Mouse (Mus musculus) duodenum, adult 2 months (tissue): ENCODE measurements around the gene Ndufb6. TPM values are rescaled to one million over a fixed set of nuclear protein-coding genes. Genes with fewer than 3 reads are reported as not detected.

ENCODE experiments used
- polyA plus RNA-seq: library from polyadenylated mRNA; depleted of rRNA; stranded (reverse); fragments of >200 nt; gene quantifications from 2 replicates; pipeline ENCODE4 v1.2.3, GENCODE M21; 2012; ENCODE audit warnings: low replicate concordance; rRNA removed

Ndufb6 gene
- 44.0 and 62.1 TPM in 2 replicates for polyA plus RNA-seq

GRCm38 (mm10) chr4:40279276-40279900 is at the start of gene Ndufb6:
TSS of gene Ndufb6 (minus strand) at chr4:40279421.

DNA sequence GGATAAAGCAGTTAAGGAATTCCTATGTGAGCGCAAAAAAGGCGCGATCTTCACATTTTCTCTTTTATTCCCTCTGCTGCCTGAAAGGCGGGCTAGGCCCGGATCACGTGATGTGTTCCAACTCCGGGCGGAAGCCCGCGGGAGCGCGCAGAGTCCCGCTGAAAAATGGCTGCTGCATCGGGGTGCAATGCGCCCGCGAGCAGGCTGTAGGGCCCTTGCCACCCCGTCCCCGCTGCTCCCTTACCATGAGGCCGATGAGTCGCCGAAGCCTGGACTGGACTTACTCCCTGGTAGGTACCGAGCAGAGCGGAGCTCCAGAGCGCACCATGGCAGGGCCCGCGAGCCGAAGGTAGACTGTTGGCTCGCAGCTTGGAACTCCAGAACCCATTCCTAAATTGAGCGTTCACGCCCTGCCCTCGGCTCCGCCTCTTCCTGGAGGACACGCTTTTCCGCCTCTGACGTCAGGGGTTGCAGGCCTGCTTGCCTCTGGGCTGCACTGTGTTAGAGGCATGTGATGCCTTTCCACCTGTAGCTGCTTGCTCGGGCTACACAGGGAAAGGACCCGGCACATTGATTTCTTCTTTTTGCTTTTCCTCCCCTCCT is 9.7 kb downstream of the Ndufb6 start, which contains the start of the genes Smim27 and Topors:
Smim27 (plus strand) TSS at position 150 of the 603 bp plus-strand sequence.
Topors (minus strand) TSS at position 421 of the 603 bp plus-strand sequence.

DNA sequence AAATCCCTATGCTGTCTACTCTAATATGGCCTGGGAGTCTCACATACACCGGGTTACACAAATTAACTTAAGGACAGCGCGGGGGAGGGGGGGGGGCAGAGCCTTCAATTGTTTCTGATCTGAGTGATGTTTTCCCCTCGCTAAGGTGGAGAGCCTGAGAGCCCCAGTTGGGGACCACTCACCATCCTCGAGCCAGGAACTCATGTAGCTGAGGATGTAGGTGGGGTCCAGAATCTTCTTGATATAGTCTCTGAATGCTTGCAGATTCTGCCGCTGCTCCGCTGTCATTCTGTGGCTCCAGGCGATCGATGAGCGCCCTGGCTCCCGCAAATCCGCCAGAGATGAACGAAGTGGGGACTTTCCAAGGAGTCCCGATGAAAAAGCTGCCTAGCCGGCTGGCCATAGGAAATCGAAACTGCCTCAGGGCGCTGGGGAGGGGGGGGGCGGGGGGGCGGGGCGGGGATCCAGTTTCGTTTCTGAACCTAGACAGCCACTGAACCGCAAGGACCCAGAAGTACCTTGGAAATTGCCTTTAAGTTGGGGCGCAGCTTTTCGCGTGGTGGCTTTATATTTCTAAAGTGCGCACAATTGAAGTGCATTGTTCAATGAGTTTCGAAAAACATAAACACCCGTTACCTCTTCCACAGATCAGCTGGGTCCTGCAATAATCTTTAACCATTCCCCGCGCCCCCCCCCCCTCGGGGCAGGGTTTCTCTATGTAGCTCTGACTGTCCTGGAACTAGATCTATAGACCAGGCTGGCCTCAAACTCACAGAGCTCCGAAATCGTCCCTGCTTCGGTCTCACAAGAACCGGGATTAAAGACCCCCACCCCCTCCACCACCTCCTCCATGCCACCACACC is 39.6 kb downstream of the Ndufb6 start, which contains the start of gene Ddx58:
Ddx58 (minus strand) TSS at position 420 of the 863 bp plus-strand sequence.

Other genes starting within 250 kb of the Ndufb6 start
- 35.2 and 57.0 TPM in 2 replicates for gene Aco1, start 136.3 kb downstream of the Ndufb6 start, polyA plus RNA-seq
- gene Ddx58, start 39.6 kb downstream of the Ndufb6 start, polyA plus RNA-seq: 6.9 and 12.8 TPM in 2 replicates
- gene Smim27, start 9.8 kb downstream of the Ndufb6 start, polyA plus RNA-seq: 10.6 and 15.7 TPM in 2 replicates
- gene Topors, start 9.6 kb downstream of the Ndufb6 start, polyA plus RNA-seq: 1.6 and 1.9 TPM in 2 replicates
- 0.05 and 0.17 TPM in 2 replicates for gene Tmem215, start 192.8 kb upstream of the Ndufb6 start, polyA plus RNA-seq